Mouse (Mus musculus) heart, embryonic 16.5 days (tissue): ENCODE measurements around the gene Napsa. TPM values are rescaled to one million over a fixed set of nuclear protein-coding genes. Genes with fewer than 3 reads are reported as not detected.

ENCODE experiments used
- ATAC-seq: fragments of 200-750 bp; cut with Nextera tagmentation; replicated peaks from 2 replicates; pipeline ENCODE4 v1.8.0; 2017; ENCODE audit warnings: moderate number of reproducible peaks; ENCODE audit not compliant: insufficient read depth, low FRiP score; ENCODE audit errors: extremely low read depth
- H3K27ac ChIP-seq: fragments of 300-500 bp; sonication (generic); 2 replicates; pipeline ENCODE4 v1.5.1; 2014; ENCODE audit warnings: mild to moderate bottlenecking, low read length, control low read depth, moderate library complexity
- H3K27me3 ChIP-seq: fragments of 300-500 bp; sonication (generic); 2 replicates; pipeline ENCODE4 v1.6.1; 2014; ENCODE audit warnings: low read length, mixed read lengths; ENCODE audit not compliant: control insufficient read depth, insufficient read depth
- H3K36me3 ChIP-seq: fragments of 300-500 bp; sonication (generic); 2 replicates; pipeline ENCODE4 v1.6.1; 2014; ENCODE audit not compliant: control insufficient read depth, insufficient read depth
- H3K4me1 ChIP-seq: fragments of 300-500 bp; sonication (generic); 2 replicates; pipeline ENCODE4 v1.6.1; 2014; ENCODE audit warnings: low read length, mixed read lengths; ENCODE audit not compliant: control insufficient read depth, insufficient read depth
- H3K4me2 ChIP-seq: fragments of 300-500 bp; sonication (generic); 2 replicates; pipeline ENCODE4 v1.6.1; 2014; ENCODE audit warnings: low read depth, mild to moderate bottlenecking, control low read depth, low read length
- H3K4me3 ChIP-seq: fragments of 300-500 bp; sonication (generic); 2 replicates; pipeline ENCODE4 v1.5.1; 2014; ENCODE audit warnings: mild to moderate bottlenecking, control low read depth, low read length
- H3K9ac ChIP-seq: fragments of 300-500 bp; sonication (generic); 2 replicates; pipeline ENCODE4 v1.6.1; 2014; ENCODE audit warnings: low read length, control low read depth
- H3K9me3 ChIP-seq: fragments of 300-500 bp; sonication (generic); replicated peaks from 2 replicates; pipeline ENCODE4 v1.6.1; 2016; ENCODE audit warnings: low read length; ENCODE audit not compliant: control insufficient read depth
- WGBS: fragments of 180-500 bp; shearing (Covaris S2); extraction: QIAGEN DNeasy Blood & Tissue Kit; methylation state at CpG from one replicate; pipeline ENCODE4 v1.1.7; 2014; 5-methylcytosine and 5-hydroxymethylcytosine counted together
- polyA plus RNA-seq: library from polyadenylated mRNA; unstranded; fragments of >200 nt; fragmentation: Nextera tagmentation; extraction: Ambion mirVana; gene quantifications from 2 replicates; pipeline ENCODE4 v1.2.1, GENCODE M21; 2015

Napsa gene
- polyA plus RNA-seq, 1 experiment from 2014 or later, result 2.8 TPM

DNA sequence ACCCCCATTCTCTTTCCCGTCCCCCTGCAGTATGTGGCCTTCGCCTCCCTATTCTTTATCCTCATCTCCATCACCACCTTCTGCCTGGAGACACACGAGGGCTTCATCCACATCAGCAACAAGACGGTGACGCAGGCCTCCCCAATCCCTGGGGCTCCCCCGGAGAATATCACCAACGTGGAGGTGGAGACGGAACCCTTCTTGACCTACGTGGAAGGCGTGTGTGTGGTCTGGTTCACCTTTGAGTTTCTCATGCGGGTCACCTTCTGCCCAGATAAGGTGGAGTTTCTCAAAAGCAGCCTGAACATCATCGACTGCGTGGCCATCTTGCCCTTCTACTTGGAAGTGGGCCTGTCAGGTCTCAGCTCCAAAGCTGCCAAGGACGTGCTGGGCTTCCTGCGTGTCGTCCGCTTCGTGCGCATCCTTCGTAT is 23.0 kb downstream of the Napsa start:
- H3K9me3 ChIP-seq, result no peaks in the 10 kb centered on the region
- peaks cover 46% of the 10 kb centered on the region for H3K27me3 ChIP-seq
- 88% methylated on average over 20 of the region's 20 CpGs for WGBS
- no peak overlapping the region for H3K9ac ChIP-seq
- no peak overlapping the region for H3K27ac ChIP-seq
- H3K4me3 ChIP-seq, result no peak overlapping the region
- ATAC-seq, result no peak
- H3K36me3 ChIP-seq, result no peaks in the 10 kb centered on the region
- H3K4me2 ChIP-seq, result no peak overlapping the region
- H3K4me1 ChIP-seq, result peaks cover 8% of the 10 kb centered on the region

- 89% methylated on average over 6 of the region's 6 CpGs for WGBS
- no peak for ATAC-seq
These were observed 23.9 kb downstream of the Napsa start for GRCm38 (mm10) chr7:44596051-44596450.

GRCm38 (mm10) chr7:44596996-44597538 is 24.9 kb downstream of the Napsa start:
- WGBS, result 50% methylated on average over 5 of the region's 5 CpGs
- Histone ChIP-seq H3K27ac (no peak overlapping the region), H3K4me3 (no peak overlapping the region), H3K9me3 (no peaks in the 10 kb centered on the region), H3K4me2 (no peak overlapping the region), H3K27me3 (peaks cover 45% of the 10 kb centered on the region), H3K4me1 (no peaks in the 10 kb centered on the region), H3K36me3 (no peaks in the 10 kb centered on the region), H3K9ac (no peak overlapping the region)
- no peak for ATAC-seq

More at GRCm38 (mm10) chr7:44596051-44596450, 23.9 kb downstream of the Napsa start:
- H3K9ac ChIP-seq, result no peak overlapping the region
- no peak overlapping the region for H3K27ac ChIP-seq
- no peaks in the 10 kb centered on the region for H3K36me3 ChIP-seq
- no peak overlapping the region for H3K4me2 ChIP-seq
- H3K4me1 ChIP-seq, result peaks cover 2% of the 10 kb centered on the region
- no peaks in the 10 kb centered on the region for H3K9me3 ChIP-seq
- peaks cover 44% of the 10 kb centered on the region for H3K27me3 ChIP-seq
- H3K4me3 ChIP-seq, result no peak overlapping the region

DNA sequence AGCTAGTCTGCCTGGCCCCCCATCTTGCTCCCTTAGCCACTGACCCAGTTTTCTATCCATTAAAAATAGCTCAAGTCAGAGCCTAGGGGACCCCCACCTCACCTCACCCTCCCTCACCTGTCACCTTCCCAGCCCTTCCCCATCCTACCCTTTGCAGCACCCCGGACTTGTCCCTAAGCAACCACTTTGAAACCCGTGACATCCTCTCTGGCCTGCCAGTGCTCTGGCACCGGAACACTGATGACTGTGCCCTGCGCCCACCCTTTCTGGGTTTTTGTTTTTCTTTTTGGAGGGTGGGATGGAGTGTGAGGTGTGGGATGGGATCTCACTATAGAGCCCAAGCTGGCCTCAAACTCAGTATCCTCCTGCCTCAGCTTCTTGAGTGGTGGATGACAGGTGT is 25.5 kb downstream of the Napsa start:
- H3K4me1 ChIP-seq, result no peaks in the 10 kb centered on the region
- H3K4me2 ChIP-seq, result no peak overlapping the region
- H3K27ac ChIP-seq, result no peak overlapping the region
- no peaks in the 10 kb centered on the region for H3K36me3 ChIP-seq
- H3K27me3 ChIP-seq, result peaks cover 45% of the 10 kb centered on the region
- WGBS, result 83% methylated on average over 4 of the region's 4 CpGs
- H3K9me3 ChIP-seq, result no peaks in the 10 kb centered on the region
- H3K4me3 ChIP-seq, result no peak overlapping the region
- no peak overlapping the region for H3K9ac ChIP-seq
- no peak for ATAC-seq

DNA sequence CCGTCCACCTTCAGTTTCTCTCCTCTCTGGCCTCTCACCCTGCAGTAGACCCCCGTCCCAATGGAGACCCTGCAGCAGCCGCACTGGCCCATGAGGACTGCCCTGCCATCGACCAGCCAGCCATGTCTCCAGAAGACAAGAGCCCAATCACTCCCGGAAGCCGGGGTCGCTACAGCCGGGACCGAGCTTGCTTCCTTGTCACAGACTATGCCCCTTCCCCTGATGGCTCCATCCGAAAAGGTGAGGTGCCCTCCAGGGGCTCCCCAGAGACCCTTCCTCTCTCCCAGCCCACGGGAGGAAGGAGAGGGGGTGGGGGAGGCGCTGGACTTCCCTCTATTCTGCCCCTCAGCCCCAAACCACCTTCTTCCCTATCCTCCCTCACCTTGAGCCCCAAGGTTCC is 26.2 kb downstream of the Napsa start:
- Histone ChIP-seq H3K4me1 (no peaks in the 10 kb centered on the region), H3K27ac (no peak overlapping the region), H3K4me2 (no peak overlapping the region), H3K9ac (no peak overlapping the region), H3K4me3 (no peak overlapping the region), H3K9me3 (no peaks in the 10 kb centered on the region), H3K27me3 (peaks cover 45% of the 10 kb centered on the region), H3K36me3 (no peaks in the 10 kb centered on the region)
- WGBS, result 81% methylated on average over 11 of the region's 12 CpGs
- ATAC-seq, result no peak

- 0 out of 2 replicates have a peak, but pooled peaks cover 2% of the 10 kb centered on the region for H3K4me1 ChIP-seq
- H3K27ac ChIP-seq, result no peak overlapping the region
- no peak overlapping the region for H3K9ac ChIP-seq
- 74% methylated on average over 10 of the region's 10 CpGs for WGBS
- no peak for ATAC-seq
- H3K9me3 ChIP-seq, result no peaks in the 10 kb centered on the region
- no peak overlapping the region for H3K4me3 ChIP-seq
- no peaks in the 10 kb centered on the region for H3K36me3 ChIP-seq
- peaks cover 57% of the 10 kb centered on the region for H3K27me3 ChIP-seq
- no peak overlapping the region for H3K4me2 ChIP-seq
These were observed 28.6 kb downstream of the Napsa start for GRCm38 (mm10) chr7:44600691-44601262.

DNA sequence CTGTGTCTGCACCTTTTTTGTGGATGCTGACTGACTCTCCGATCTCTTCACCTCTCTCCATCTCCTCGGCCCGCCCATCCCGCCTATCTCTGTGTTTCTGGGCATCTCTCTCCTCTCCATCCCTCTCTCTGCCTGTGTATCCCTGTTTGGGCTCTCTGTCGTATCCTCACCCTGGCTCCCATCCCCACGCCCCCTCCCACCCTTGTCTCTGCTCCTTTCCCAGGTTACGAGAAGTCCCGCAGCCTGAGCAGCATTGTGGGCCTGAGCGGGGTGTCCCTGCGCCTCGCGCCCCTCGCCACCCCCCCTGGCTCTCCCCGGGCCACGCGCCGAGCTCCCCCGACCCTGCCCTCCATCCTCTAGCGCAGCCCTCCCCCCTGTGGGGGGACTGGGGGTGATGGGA is 29.5 kb downstream of the Napsa start:
- no peaks in the 10 kb centered on the region for H3K36me3 ChIP-seq
- 0 out of 2 replicates have a peak, but pooled peaks cover 2% of the 10 kb centered on the region for H3K4me1 ChIP-seq
- ATAC-seq, result no peak
- H3K9me3 ChIP-seq, result no peaks in the 10 kb centered on the region
- H3K27me3 ChIP-seq, result peaks cover 66% of the 10 kb centered on the region
- no peak overlapping the region for H3K9ac ChIP-seq
- no peak overlapping the region for H3K4me2 ChIP-seq
- WGBS, result 19% methylated on average over 19 of the region's 19 CpGs
- no peak overlapping the region for H3K4me3 ChIP-seq
- H3K27ac ChIP-seq, result no peak overlapping the region

GRCm38 (mm10) chr7:44602443-44602842 is 30.3 kb downstream of the Napsa start:
- 10% methylated on average over 11 of the region's 11 CpGs for WGBS
- Histone ChIP-seq H3K9me3 (no peaks in the 10 kb centered on the region), H3K27me3 (peaks cover 72% of the 10 kb centered on the region), H3K27ac (no peak overlapping the region), H3K9ac (no peak overlapping the region), H3K4me1 (0 out of 2 replicates have a peak, but pooled peaks cover 2% of the 10 kb centered on the region), H3K4me2 (no peak overlapping the region), H3K36me3 (no peaks in the 10 kb centered on the region), H3K4me3 (no peak overlapping the region)
- ATAC-seq, result no peak

GRCm38 (mm10) chr7:44603186-44603855 is 31.1 kb downstream of the Napsa start:
- no peaks in the 10 kb centered on the region for H3K36me3 ChIP-seq
- H3K9me3 ChIP-seq, result 0 out of 2 replicates have a peak, but pooled peaks cover 5% of the 10 kb centered on the region
- H3K4me1 ChIP-seq, result 0 out of 2 replicates have a peak, but pooled peaks cover 2% of the 10 kb centered on the region
- H3K9ac ChIP-seq, result no peak overlapping the region
- no peak overlapping the region for H3K4me3 ChIP-seq
- H3K4me2 ChIP-seq, result no peak overlapping the region
- ATAC-seq, result no peak
- peaks cover 72% of the 10 kb centered on the region for H3K27me3 ChIP-seq
- H3K27ac ChIP-seq, result no peak overlapping the region
- 4% methylated on average over 20 of the region's 20 CpGs for WGBS
